ENCODE assay signal across 20 mouse cellular contexts in the genomic region with DNA sequence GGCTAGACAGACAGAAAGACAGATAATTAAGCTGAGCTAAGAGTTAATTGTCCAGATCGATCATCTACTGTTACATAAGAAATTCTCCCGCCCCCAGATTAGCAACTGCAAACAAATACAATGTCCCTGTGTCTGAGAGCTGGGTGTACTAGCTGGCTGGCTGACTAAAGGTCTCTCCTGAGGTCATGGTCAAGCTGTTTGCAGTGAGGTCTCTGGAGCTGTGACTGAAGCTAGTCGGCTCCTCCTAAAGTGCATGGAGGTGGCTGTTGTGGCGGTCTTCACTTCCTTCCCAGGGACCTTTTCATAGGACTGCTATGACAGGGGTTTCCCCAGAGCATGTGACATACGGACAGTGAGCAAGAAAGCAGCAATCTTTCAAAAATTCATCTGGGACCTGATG. TPM values are rescaled to one million over a fixed set of nuclear protein-coding genes. Genes with fewer than 3 reads are reported as not detected.
DNase-seq lines count a peak whose midpoint lies in the region; ATAC-seq lines count a peak whose summit lies in the region.
"Had no signal": no experiment of that assay in that cellular context is flagged by ENCODE, and none has a peak within 500 bp of the region (broad histone marks: within the 10 kb centered on the region; RNA-seq: fewer than 3 reads in every experiment).

No protein-coding gene starts in this region.

- no peak overlapping the region for H3K4me2 ChIP-seq in liver, embryonic 12.5 days
- H3K4me2 ChIP-seq in liver, embryonic 11.5 days = no peak overlapping the region
- H3K4me2 ChIP-seq in hindbrain, embryonic 14.5 days (replicated peaks) = no peak overlapping the region
- H3K4me2 ChIP-seq: heart, embryonic 15.5 days; limb, embryonic 15.5 days had no signal

- no peaks in the 10 kb centered on the region for H3K9me3 ChIP-seq in liver, embryonic 12.5 days (replicated peaks)
- H3K9me3 ChIP-seq in liver, embryonic 11.5 days (ENCODE audit: control insufficient read depth, low read length) = no peaks in the 10 kb centered on the region
- H3K9me3 ChIP-seq in hindbrain, embryonic 14.5 days (ENCODE audit: control insufficient read depth, low read length) = no peaks in the 10 kb centered on the region
- H3K9me3 ChIP-seq: heart, embryonic 15.5 days; limb, embryonic 15.5 days had no signal

- H3K4me1 ChIP-seq in liver, embryonic 12.5 days = no peaks in the 10 kb centered on the region
- H3K4me1 ChIP-seq in liver, embryonic 11.5 days (replicated peaks; ENCODE audit: control insufficient read depth, insufficient read depth, low read length) = no peaks in the 10 kb centered on the region
- no peaks in the 10 kb centered on the region for H3K4me1 ChIP-seq in hindbrain, embryonic 14.5 days (replicated peaks; ENCODE audit: control insufficient read depth, insufficient read depth, low read length)
- H3K4me1 ChIP-seq: heart, embryonic 15.5 days; limb, embryonic 15.5 days had no signal

- WGBS in liver, embryonic 12.5 days (ENCODE audit: insufficient replicate concordance) = 48% methylated on average over 5 of the region's 5 CpGs
- WGBS in liver, embryonic 11.5 days = 67% methylated on average over 5 of the region's 5 CpGs
- 69% methylated on average over 5 of the region's 5 CpGs for WGBS in hindbrain, embryonic 14.5 days

- no peaks in the 10 kb centered on the region for H3K27me3 ChIP-seq in liver, embryonic 12.5 days (replicated peaks)
- no peaks in the 10 kb centered on the region for H3K27me3 ChIP-seq in liver, embryonic 11.5 days (replicated peaks; ENCODE audit: control insufficient read depth, insufficient read depth, low read length)
- no peaks in the 10 kb centered on the region for H3K27me3 ChIP-seq in hindbrain, embryonic 14.5 days (ENCODE audit: control insufficient read depth, insufficient read depth, low read length)
- H3K27me3 ChIP-seq: heart, embryonic 15.5 days; limb, embryonic 15.5 days had no signal

- H3K9ac ChIP-seq in liver, embryonic 12.5 days = no peak overlapping the region
- H3K9ac ChIP-seq in liver, embryonic 11.5 days (ENCODE audit: low read depth, low read length) = no peak overlapping the region
- H3K9ac ChIP-seq in hindbrain, embryonic 14.5 days = no peak overlapping the region
- H3K9ac ChIP-seq: heart, embryonic 15.5 days; limb, embryonic 15.5 days had no signal

- H3K36me3 ChIP-seq in liver, embryonic 12.5 days = no peaks in the 10 kb centered on the region
- H3K36me3 ChIP-seq in liver, embryonic 11.5 days (ENCODE audit: control insufficient read depth, insufficient read depth, low read length) = no peaks in the 10 kb centered on the region
- H3K36me3 ChIP-seq in hindbrain, embryonic 14.5 days (replicated peaks; ENCODE audit: control insufficient read depth, insufficient read depth) = no peaks in the 10 kb centered on the region
- H3K36me3 ChIP-seq: heart, embryonic 15.5 days; limb, embryonic 15.5 days had no signal

- no peak overlapping the region for H3K27ac ChIP-seq in liver, embryonic 12.5 days
- H3K27ac ChIP-seq in liver, embryonic 11.5 days (ENCODE audit: low read depth, low read length) = no peak overlapping the region
- H3K27ac ChIP-seq in hindbrain, embryonic 14.5 days = no peak overlapping the region
- H3K27ac ChIP-seq: heart, adult 2 months; heart, embryonic 15.5 days; limb, embryonic 15.5 days had no signal

- DNase-seq in adrenal gland, adult (ENCODE audit: inconsistent age in 2 of 2, low spot score in 1 of 2) = peak; percentile 72 to 87
- no peak for DNase-seq in adrenal gland, postnatal 25 days
- DNase-seq in liver, embryonic 11.5 days (ENCODE audit: low spot score) = no peak
- DNase-seq in retina, embryonic 14.5 days (ENCODE audit: low spot score) = peak; percentile 21
- DNase-seq in hindbrain, embryonic 14.5 days (ENCODE audit: low spot score) = no peak
- no peak for DNase-seq in gastrocnemius, postnatal 25 days
- DNase-seq: cerebellum, adult 11 months; cerebellum, postnatal 36 days; kidney, postnatal 4 days; right cerebral cortex, adult 18-20 months; thymus, adult 2 months had no signal

- H3K4me3 ChIP-seq in liver, embryonic 12.5 days = no peak overlapping the region
- no peak overlapping the region for H3K4me3 ChIP-seq in liver, embryonic 11.5 days (ENCODE audit: low read depth, low read length)
- H3K4me3 ChIP-seq in hindbrain, embryonic 14.5 days (replicated peaks; ENCODE audit: low read length) = no peak overlapping the region
- H3K4me3 ChIP-seq: erythroblast, embryonic 14.5 days; heart, adult 2 months; heart, embryonic 15.5 days; limb, embryonic 15.5 days had no signal

- ATAC-seq in liver, embryonic 12.5 days = peak; percentile 44; the same call in 1 of the 2 replicates
- no peak; the same call in 1 of the 2 replicates for ATAC-seq in liver, embryonic 11.5 days (replicated peaks; ENCODE audit: low FRiP score)
- peak; percentile 51 for ATAC-seq in granulocyte monocyte progenitor cell, adult 5-6 weeks (replicated peaks; ENCODE audit: poor library complexity, severe bottlenecking)
- ATAC-seq in hindbrain, embryonic 14.5 days (ENCODE audit: low FRiP score) = no peak
- ATAC-seq: forebrain, embryonic 14.5 days; midbrain, embryonic 16.5 days had no signal

RNA-seq across cellular contexts. Expression of gene Fndc3b, which starts 40.5 kb away (rescaled TPM):
- total RNA-seq in adrenal gland, postnatal 25 days (2021) = 107 and 113 TPM in 2 replicates
- 9.4 and 9.7 TPM in 2 replicates for polyA plus RNA-seq in liver, embryonic 12.5 days (2016; fragmentation: Nextera tagmentation; extraction: Ambion mirVana)
- 12.1 and 12.3 TPM in 2 replicates for polyA plus RNA-seq in liver, embryonic 11.5 days (2014; fragmentation: Nextera tagmentation; extraction: Ambion mirVana)
- total RNA-seq in granulocyte monocyte progenitor cell, adult 5-6 weeks (2014; fragmentation: Nextera tagmentation) = 48.8 and 58.5 TPM in 2 replicates
- total RNA-seq in granulocyte monocyte progenitor cell, adult 5-6 weeks (2017) = 21.3 and 24.0 TPM in 2 replicates
- 11.3 and 11.4 TPM in 2 replicates for polyA plus RNA-seq in hindbrain, embryonic 14.5 days (2014; fragmentation: Nextera tagmentation; extraction: Ambion mirVana)
- 10 to 100 TPM; 20.6 to 22.0 TPM for total RNA-seq in gastrocnemius, postnatal 25 days (2021)
- total RNA-seq: MEL had no signal

Comparison
In these comparisons a context has a peak if more than half of its experiments do, and no peak if none do; other contexts are left out.
1. DNase-seq: peak in adrenal gland, adult (2 of 2) and retina, embryonic 14.5 days (single experiment); none in adrenal gland, postnatal 25 days (single experiment), liver, embryonic 11.5 days (single experiment), hindbrain, embryonic 14.5 days (single experiment) and gastrocnemius, postnatal 25 days (single experiment).
2. ATAC-seq: peak in liver, embryonic 12.5 days (single experiment) and granulocyte monocyte progenitor cell, adult 5-6 weeks (single experiment); none in liver, embryonic 11.5 days (single experiment) and hindbrain, embryonic 14.5 days (single experiment).